Mouse (Mus musculus): Measurements from ENCODE around the gene Lrrc4c.

GRCm38 (mm10) chr2:96290541-96290940 is 27.4 kb upstream of the Lrrc4c start:
- TF ChIP-seq POLR2A (IDR thresholded peaks at IDR 0.05; ENCODE audit: control insufficient read depth, low read depth, low read length) (no peak), CTCF (IDR thresholded peaks at IDR 0.05; ENCODE audit: control insufficient read depth, insufficient read depth, insufficient replicate concordance, low read depth, low read length) (no peak)
